Mouse (Mus musculus): ENCODE results near the gene Slc22a15. TPM values are rescaled to one million over a fixed set of nuclear protein-coding genes. Genes with fewer than 3 reads are reported as not detected.

Gene Slc22a15
- polyA plus RNA-seq, 1 experiment, result 7.0 TPM

- Histone ChIP-seq H3K4me1 (replicated peaks; ENCODE audit: control insufficient read depth, insufficient read depth, low read length) (peaks cover 9% of the 10 kb centered on the region), H3K27ac (ENCODE audit: control insufficient read depth, insufficient read depth, low read length) (no peak overlapping the region), H3K4me3 (ENCODE audit: control insufficient read depth, insufficient read depth, low read length) (no peak overlapping the region), H3K36me3 (ENCODE audit: control insufficient read depth, insufficient read depth, low read length) (no peaks in the 10 kb centered on the region), H3K27me3 (ENCODE audit: control insufficient read depth, insufficient read depth, low read length) (no peaks in the 10 kb centered on the region)
- DNase-seq, result no peak
- TF ChIP-seq POLR2A (IDR thresholded peaks at IDR 0.05; ENCODE audit: control insufficient read depth, extremely low read depth, insufficient read depth, low read length, poor library complexity) (no peak), CTCF (IDR thresholded peaks at IDR 0.05; ENCODE audit: borderline replicate concordance, control insufficient read depth, extremely low read depth, insufficient read depth, low read length, poor library complexity) (no peak)
- 96% methylated on average over 9 of the region's 9 CpGs for WGBS
Measured at GRCm38 (mm10) chr3:101839327-101839726, 84.9 kb downstream of the Slc22a15 start.

- peaks cover 11% of the 10 kb centered on the region for H3K4me1 ChIP-seq (replicated peaks; ENCODE audit: control insufficient read depth, insufficient read depth, low read length)
- no peaks in the 10 kb centered on the region for H3K36me3 ChIP-seq (ENCODE audit: control insufficient read depth, insufficient read depth, low read length)
- H3K4me3 ChIP-seq (ENCODE audit: control insufficient read depth, insufficient read depth, low read length), result no peak overlapping the region
- WGBS, result 95% methylated on average over 3 of the region's 3 CpGs
- H3K27ac ChIP-seq (ENCODE audit: control insufficient read depth, insufficient read depth, low read length), result no peak overlapping the region
- TF ChIP-seq POLR2A (IDR thresholded peaks at IDR 0.05; ENCODE audit: control insufficient read depth, extremely low read depth, insufficient read depth, low read length, poor library complexity) (no peak), CTCF (IDR thresholded peaks at IDR 0.05; ENCODE audit: borderline replicate concordance, control insufficient read depth, extremely low read depth, insufficient read depth, low read length, poor library complexity) (no peak)
- no peak for DNase-seq
- H3K27me3 ChIP-seq (ENCODE audit: control insufficient read depth, insufficient read depth, low read length), result no peaks in the 10 kb centered on the region
Measured at GRCm38 (mm10) chr3:101836971-101837370, 87.3 kb downstream of the Slc22a15 start.

DNA sequence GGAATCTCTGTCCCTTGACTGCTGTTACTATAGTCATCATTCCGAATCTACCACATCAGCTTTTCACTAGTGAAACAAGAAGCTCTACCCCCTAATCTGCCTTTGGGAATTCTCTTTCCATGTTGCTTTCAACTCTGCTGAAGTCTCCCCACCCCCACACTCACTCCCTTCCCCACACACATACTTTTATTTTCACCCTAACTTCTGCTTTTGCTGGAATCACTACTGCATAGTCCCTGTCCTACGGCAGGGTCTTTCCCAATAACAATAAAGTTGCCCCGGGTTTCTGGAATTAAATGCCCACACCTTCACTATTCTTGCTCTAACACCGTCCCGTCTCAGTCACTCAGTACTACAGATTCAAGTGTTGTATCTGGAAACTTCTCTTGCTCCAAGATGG is 87.7 kb downstream of the Slc22a15 start:
- Histone ChIP-seq H3K27ac (ENCODE audit: control insufficient read depth, insufficient read depth, low read length) (no peak overlapping the region), H3K27me3 (ENCODE audit: control insufficient read depth, insufficient read depth, low read length) (no peaks in the 10 kb centered on the region), H3K4me3 (ENCODE audit: control insufficient read depth, insufficient read depth, low read length) (no peak overlapping the region), H3K4me1 (replicated peaks; ENCODE audit: control insufficient read depth, insufficient read depth, low read length) (peaks cover 16% of the 10 kb centered on the region), H3K36me3 (ENCODE audit: control insufficient read depth, insufficient read depth, low read length) (no peaks in the 10 kb centered on the region)
- DNase-seq, result no peak
- TF ChIP-seq POLR2A (IDR thresholded peaks at IDR 0.05; ENCODE audit: control insufficient read depth, extremely low read depth, insufficient read depth, low read length, poor library complexity) (no peak), CTCF (IDR thresholded peaks at IDR 0.05; ENCODE audit: borderline replicate concordance, control insufficient read depth, extremely low read depth, insufficient read depth, low read length, poor library complexity) (no peak)
- 82% methylated on average over 5 of the region's 5 CpGs for WGBS

DNA sequence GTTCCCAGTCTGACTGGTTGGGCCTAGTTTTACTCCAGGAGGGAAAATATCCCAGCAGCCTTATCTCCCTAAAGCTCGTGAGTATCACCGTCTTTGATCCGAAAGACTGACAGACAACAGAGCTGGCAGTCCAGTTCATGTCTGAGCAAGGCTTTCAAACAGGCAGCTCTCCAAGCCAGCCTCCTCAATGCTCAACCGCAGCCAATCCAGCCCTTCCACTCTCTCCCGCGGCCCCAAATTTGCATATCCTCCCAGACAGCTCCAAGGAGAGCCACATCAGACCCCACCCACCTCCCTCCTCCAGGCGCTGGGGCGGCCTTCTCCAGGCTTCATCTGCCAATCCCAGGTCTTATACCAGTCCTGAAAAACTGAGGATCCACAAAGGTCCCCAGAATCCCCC is 88.2 kb downstream of the Slc22a15 start:
- Histone ChIP-seq H3K4me3 (ENCODE audit: control insufficient read depth, insufficient read depth, low read length) (no peak overlapping the region), H3K36me3 (ENCODE audit: control insufficient read depth, insufficient read depth, low read length) (no peaks in the 10 kb centered on the region), H3K4me1 (replicated peaks; ENCODE audit: control insufficient read depth, insufficient read depth, low read length) (peaks cover 19% of the 10 kb centered on the region), H3K27me3 (ENCODE audit: control insufficient read depth, insufficient read depth, low read length) (no peaks in the 10 kb centered on the region), H3K27ac (ENCODE audit: control insufficient read depth, insufficient read depth, low read length) (no peak overlapping the region)
- TF ChIP-seq CTCF (IDR thresholded peaks at IDR 0.05; ENCODE audit: borderline replicate concordance, control insufficient read depth, extremely low read depth, insufficient read depth, low read length, poor library complexity) (no peak), POLR2A (IDR thresholded peaks at IDR 0.05; ENCODE audit: control insufficient read depth, extremely low read depth, insufficient read depth, low read length, poor library complexity) (no peak)
- WGBS, result 55% methylated on average over 8 of the region's 8 CpGs
- no peak for DNase-seq

GRCm38 (mm10) chr3:101831189-101831858 is 92.9 kb downstream of the Slc22a15 start:
- Histone ChIP-seq H3K27me3 (ENCODE audit: control insufficient read depth, insufficient read depth, low read length) (no peaks in the 10 kb centered on the region), H3K4me1 (replicated peaks; ENCODE audit: control insufficient read depth, insufficient read depth, low read length) (peaks cover 23% of the 10 kb centered on the region), H3K27ac (ENCODE audit: control insufficient read depth, insufficient read depth, low read length) (no peak overlapping the region), H3K36me3 (ENCODE audit: control insufficient read depth, insufficient read depth, low read length) (no peaks in the 10 kb centered on the region), H3K4me3 (ENCODE audit: control insufficient read depth, insufficient read depth, low read length) (no peak overlapping the region)
- 45% methylated on average over 10 of the region's 10 CpGs for WGBS
- TF ChIP-seq CTCF (IDR thresholded peaks at IDR 0.05; ENCODE audit: borderline replicate concordance, control insufficient read depth, extremely low read depth, insufficient read depth, low read length, poor library complexity) (no peak), POLR2A (IDR thresholded peaks at IDR 0.05; ENCODE audit: control insufficient read depth, extremely low read depth, insufficient read depth, low read length, poor library complexity) (no peak)
- DNase-seq, result peak; percentile 58

- Histone ChIP-seq H3K27ac (ENCODE audit: control insufficient read depth, insufficient read depth, low read length) (no peak overlapping the region), H3K36me3 (ENCODE audit: control insufficient read depth, insufficient read depth, low read length) (no peaks in the 10 kb centered on the region), H3K27me3 (ENCODE audit: control insufficient read depth, insufficient read depth, low read length) (no peaks in the 10 kb centered on the region), H3K4me1 (replicated peaks; ENCODE audit: control insufficient read depth, insufficient read depth, low read length) (peaks cover 23% of the 10 kb centered on the region), H3K4me3 (ENCODE audit: control insufficient read depth, insufficient read depth, low read length) (no peak overlapping the region)
- 84% methylated on average over 10 of the region's 10 CpGs for WGBS
- no peak for TF ChIP-seq POLR2A (IDR thresholded peaks at IDR 0.05; ENCODE audit: control insufficient read depth, extremely low read depth, insufficient read depth, low read length, poor library complexity)
- no peak for TF ChIP-seq CTCF (IDR thresholded peaks at IDR 0.05; ENCODE audit: borderline replicate concordance, control insufficient read depth, extremely low read depth, insufficient read depth, low read length, poor library complexity)
- DNase-seq, result no peak
Measured at GRCm38 (mm10) chr3:101829881-101830616, 94.2 kb downstream of the Slc22a15 start.
